Mouse (Mus musculus): ENCODE data around the gene Rpl27a. TPM values are rescaled to one million over a fixed set of nuclear protein-coding genes. Genes with fewer than 3 reads are reported as not detected.

Rpl27a gene
- 71.3 and 74.1 TPM in 2 replicates for polyA plus RNA-seq (2015; fragmentation: Nextera tagmentation; extraction: Ambion mirVana)

DNA sequence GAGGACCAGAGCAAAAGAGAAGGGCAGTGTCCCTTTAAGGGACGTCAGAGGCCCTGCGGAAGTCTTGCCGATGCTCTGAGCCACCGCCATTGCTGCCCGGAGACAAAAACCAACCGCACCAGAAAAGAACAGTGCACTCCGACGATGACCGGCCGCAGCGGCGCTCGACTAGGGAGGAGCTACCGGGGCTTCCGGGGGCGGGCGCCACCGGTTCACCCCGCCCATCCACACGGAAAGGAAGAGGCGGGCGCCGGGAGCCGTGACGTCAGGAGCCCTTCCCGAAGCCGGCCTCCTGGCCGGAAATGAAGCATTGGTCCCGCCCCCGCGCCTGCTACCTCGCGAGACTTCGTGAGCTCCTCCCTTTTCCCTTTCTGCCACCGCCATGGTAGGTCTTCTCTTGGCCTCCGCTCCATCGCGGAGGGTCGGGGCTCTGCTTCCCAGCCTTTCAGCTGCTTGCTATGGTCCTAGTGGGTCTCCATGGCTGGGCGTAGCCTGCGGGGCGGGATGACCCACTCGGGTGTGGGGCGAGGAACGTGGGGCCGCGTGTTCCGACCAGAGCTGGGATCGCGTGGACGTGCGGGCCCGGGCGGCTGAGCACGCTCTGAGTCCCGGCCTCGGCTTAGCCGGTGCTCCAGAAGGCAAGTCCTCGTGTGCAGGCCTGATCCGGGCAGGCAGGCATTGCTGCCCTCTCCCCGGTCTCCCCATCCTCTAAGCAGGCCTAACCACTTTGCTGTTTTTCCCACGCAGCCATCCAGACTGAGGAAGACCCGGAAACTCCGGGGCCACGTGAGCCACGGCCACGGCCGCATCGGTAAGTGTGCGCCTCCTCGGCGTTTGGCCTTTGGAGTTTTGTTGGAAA lies at the start of gene Rpl27a:
Gene Rpl27a (plus strand): TSS at position 310 of the 859 bp plus-strand sequence.
- H3K27ac ChIP-seq (ENCODE audit: low read length): peak within 1 kb of the TSS; percentile 98
- H3K36me3 ChIP-seq (ENCODE audit: control insufficient read depth, insufficient read depth): peaks cover 35% of the 10 kb centered on the region
- peak within 1 kb of the TSS; percentile 87 for H3K9ac ChIP-seq (ENCODE audit: low read length)
- H3K4me2 ChIP-seq (ENCODE audit: low read depth, low read length): peak within 1 kb of the TSS; percentile 93
- peak; percentile 94 for ATAC-seq (replicated peaks; ENCODE audit: extremely low read depth, insufficient read depth, low FRiP score)
- no peaks in the 10 kb centered on the region for H3K9me3 ChIP-seq (replicated peaks; ENCODE audit: control insufficient read depth, low read length)
- no peaks in the 10 kb centered on the region for H3K27me3 ChIP-seq (ENCODE audit: control insufficient read depth, insufficient read depth, low read length)
- peaks cover 23% of the 10 kb centered on the region for H3K4me1 ChIP-seq (ENCODE audit: control insufficient read depth, insufficient read depth, low read length)
- H3K4me3 ChIP-seq (ENCODE audit: low read length): peak within 1 kb of the TSS; percentile 61
- under 1% methylated on average over 71 of the region's 72 CpGs for WGBS

- no peaks in the 10 kb centered on the region for H3K36me3 ChIP-seq (ENCODE audit: control insufficient read depth, insufficient read depth)
- no peak overlapping the region for H3K9ac ChIP-seq (ENCODE audit: low read length)
- H3K4me1 ChIP-seq (ENCODE audit: control insufficient read depth, insufficient read depth, low read length): no peaks in the 10 kb centered on the region; the same call in 1 of the 2 replicates
- 65% methylated on average over 4 of the region's 4 CpGs for WGBS
- no peaks in the 10 kb centered on the region for H3K27me3 ChIP-seq (ENCODE audit: control insufficient read depth, insufficient read depth, low read length)
- H3K4me2 ChIP-seq (ENCODE audit: low read depth, low read length): no peak overlapping the region
- no peaks in the 10 kb centered on the region for H3K9me3 ChIP-seq (replicated peaks; ENCODE audit: control insufficient read depth, low read length)
- ATAC-seq (replicated peaks; ENCODE audit: extremely low read depth, insufficient read depth, low FRiP score): no peak
- H3K27ac ChIP-seq (ENCODE audit: low read length): no peak overlapping the region
- no peak overlapping the region for H3K4me3 ChIP-seq (ENCODE audit: low read length)
Measured at GRCm38 (mm10) chr7:109470700-109471099, 48.2 kb upstream of the Rpl27a start.

DNA sequence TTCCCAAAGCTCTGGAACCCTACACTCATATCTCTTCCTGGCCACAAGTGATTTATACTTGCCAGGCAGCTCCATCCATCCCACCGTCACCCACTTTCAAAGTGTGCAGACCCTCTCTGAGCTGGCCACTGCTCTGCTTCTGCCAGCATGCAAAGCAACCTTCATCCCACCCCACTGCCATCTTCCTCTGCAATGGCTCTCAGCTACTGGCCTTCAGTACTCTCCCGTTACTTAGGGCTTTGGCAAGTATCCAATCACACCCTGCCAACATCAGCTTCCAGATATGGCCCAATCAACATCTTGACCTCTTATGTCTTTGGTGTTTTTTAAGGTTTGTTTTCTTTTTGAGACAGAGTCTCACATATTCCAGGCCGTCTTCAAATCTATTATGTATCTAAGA lies 41.0 kb upstream of the Rpl27a start:
- no peaks in the 10 kb centered on the region for H3K4me1 ChIP-seq (ENCODE audit: control insufficient read depth, insufficient read depth, low read length)
- H3K4me3 ChIP-seq (ENCODE audit: low read length): no peak overlapping the region
- H3K27ac ChIP-seq (ENCODE audit: low read length): no peak overlapping the region
- H3K9ac ChIP-seq (ENCODE audit: low read length): no peak overlapping the region
- no peak for ATAC-seq (replicated peaks; ENCODE audit: extremely low read depth, insufficient read depth, low FRiP score)
- H3K27me3 ChIP-seq (ENCODE audit: control insufficient read depth, insufficient read depth, low read length): no peaks in the 10 kb centered on the region
- H3K4me2 ChIP-seq (ENCODE audit: low read depth, low read length): no peak overlapping the region
- WGBS: 48% methylated on average over 3 of the region's 3 CpGs
- no peaks in the 10 kb centered on the region for H3K9me3 ChIP-seq (replicated peaks; ENCODE audit: control insufficient read depth, low read length)
- H3K36me3 ChIP-seq (ENCODE audit: control insufficient read depth, insufficient read depth): no peaks in the 10 kb centered on the region

- WGBS: 27% methylated on average over 7 of the region's 7 CpGs
- ATAC-seq (replicated peaks; ENCODE audit: extremely low read depth, insufficient read depth, low FRiP score): no peak
- no peaks in the 10 kb centered on the region for H3K9me3 ChIP-seq (replicated peaks; ENCODE audit: control insufficient read depth, low read length)
- H3K4me3 ChIP-seq (ENCODE audit: low read length): peak overlapping the region; percentile 4; the same call in 1 of the 2 replicates
- no peaks in the 10 kb centered on the region for H3K27me3 ChIP-seq (ENCODE audit: control insufficient read depth, insufficient read depth, low read length)
- no peaks in the 10 kb centered on the region for H3K4me1 ChIP-seq (ENCODE audit: control insufficient read depth, insufficient read depth, low read length)
- H3K9ac ChIP-seq (ENCODE audit: low read length): no peak overlapping the region
- peak overlapping the region; percentile 37 for H3K4me2 ChIP-seq (ENCODE audit: low read depth, low read length)
- H3K27ac ChIP-seq (ENCODE audit: low read length): no peak overlapping the region
- H3K36me3 ChIP-seq (ENCODE audit: control insufficient read depth, insufficient read depth): no peaks in the 10 kb centered on the region
Measured at GRCm38 (mm10) chr7:109480765-109481197, 38.2 kb upstream of the Rpl27a start.

- H3K4me2 ChIP-seq (ENCODE audit: low read depth, low read length): no peak overlapping the region
- no peak overlapping the region for H3K4me3 ChIP-seq (ENCODE audit: low read length)
- no peaks in the 10 kb centered on the region for H3K27me3 ChIP-seq (ENCODE audit: control insufficient read depth, insufficient read depth, low read length)
- no peaks in the 10 kb centered on the region for H3K4me1 ChIP-seq (ENCODE audit: control insufficient read depth, insufficient read depth, low read length)
- H3K9me3 ChIP-seq (replicated peaks; ENCODE audit: control insufficient read depth, low read length): no peaks in the 10 kb centered on the region
- H3K27ac ChIP-seq (ENCODE audit: low read length): no peak overlapping the region
- 69% methylated on average over 5 of the region's 5 CpGs for WGBS
- H3K9ac ChIP-seq (ENCODE audit: low read length): no peak overlapping the region
- ATAC-seq (replicated peaks; ENCODE audit: extremely low read depth, insufficient read depth, low FRiP score): no peak
- H3K36me3 ChIP-seq (ENCODE audit: control insufficient read depth, insufficient read depth): no peaks in the 10 kb centered on the region
Measured at GRCm38 (mm10) chr7:109484221-109484620, 34.7 kb upstream of the Rpl27a start.

DNA sequence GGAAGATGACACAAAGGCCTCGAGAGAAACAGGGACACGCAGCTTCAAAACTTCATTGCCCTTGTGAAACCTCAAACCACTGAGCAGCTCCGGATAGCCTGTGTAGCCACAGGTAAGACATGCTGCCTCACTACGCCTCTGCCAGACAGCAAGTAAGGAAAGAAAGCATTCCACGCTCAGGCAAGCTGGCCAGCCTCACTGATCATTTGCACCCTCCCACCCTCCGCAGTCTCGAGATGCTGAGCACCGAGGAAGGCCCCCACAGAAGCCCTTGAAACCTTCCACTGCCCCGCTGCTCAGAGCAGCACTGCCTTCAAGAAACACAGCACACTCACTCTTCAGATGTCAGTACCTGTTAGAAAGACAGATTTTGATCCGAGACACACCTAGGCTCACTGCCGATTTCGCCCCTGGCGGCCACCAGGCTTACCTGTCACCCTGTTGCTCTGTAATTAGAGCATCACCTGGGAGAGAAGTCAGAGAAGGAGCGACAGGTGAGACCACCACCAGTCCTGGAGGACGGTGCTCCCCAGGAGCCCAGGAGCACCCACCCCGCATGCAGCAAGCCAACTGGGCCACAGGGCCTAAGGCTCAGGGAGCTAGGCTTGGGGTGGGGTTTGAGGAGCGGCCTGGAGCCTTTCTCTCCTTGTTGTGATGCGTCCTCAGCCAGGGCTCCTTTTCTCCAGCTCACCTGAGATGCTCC lies 26.2 kb upstream of the Rpl27a start:
- Histone ChIP-seq H3K9ac (ENCODE audit: low read length) (no peak overlapping the region), H3K9me3 (replicated peaks; ENCODE audit: control insufficient read depth, low read length) (no peaks in the 10 kb centered on the region), H3K27ac (ENCODE audit: low read length) (no peak overlapping the region), H3K4me3 (ENCODE audit: low read length) (no peak overlapping the region), H3K4me1 (ENCODE audit: control insufficient read depth, insufficient read depth, low read length) (peaks cover 5% of the 10 kb centered on the region; the same call in 1 of the 2 replicates), H3K27me3 (ENCODE audit: control insufficient read depth, insufficient read depth, low read length) (peaks cover 3% of the 10 kb centered on the region), H3K36me3 (ENCODE audit: control insufficient read depth, insufficient read depth) (no peaks in the 10 kb centered on the region), H3K4me2 (ENCODE audit: low read depth, low read length) (no peak overlapping the region)
- 56% methylated on average over 18 of the region's 18 CpGs for WGBS
- no peak for ATAC-seq (replicated peaks; ENCODE audit: extremely low read depth, insufficient read depth, low FRiP score)

DNA sequence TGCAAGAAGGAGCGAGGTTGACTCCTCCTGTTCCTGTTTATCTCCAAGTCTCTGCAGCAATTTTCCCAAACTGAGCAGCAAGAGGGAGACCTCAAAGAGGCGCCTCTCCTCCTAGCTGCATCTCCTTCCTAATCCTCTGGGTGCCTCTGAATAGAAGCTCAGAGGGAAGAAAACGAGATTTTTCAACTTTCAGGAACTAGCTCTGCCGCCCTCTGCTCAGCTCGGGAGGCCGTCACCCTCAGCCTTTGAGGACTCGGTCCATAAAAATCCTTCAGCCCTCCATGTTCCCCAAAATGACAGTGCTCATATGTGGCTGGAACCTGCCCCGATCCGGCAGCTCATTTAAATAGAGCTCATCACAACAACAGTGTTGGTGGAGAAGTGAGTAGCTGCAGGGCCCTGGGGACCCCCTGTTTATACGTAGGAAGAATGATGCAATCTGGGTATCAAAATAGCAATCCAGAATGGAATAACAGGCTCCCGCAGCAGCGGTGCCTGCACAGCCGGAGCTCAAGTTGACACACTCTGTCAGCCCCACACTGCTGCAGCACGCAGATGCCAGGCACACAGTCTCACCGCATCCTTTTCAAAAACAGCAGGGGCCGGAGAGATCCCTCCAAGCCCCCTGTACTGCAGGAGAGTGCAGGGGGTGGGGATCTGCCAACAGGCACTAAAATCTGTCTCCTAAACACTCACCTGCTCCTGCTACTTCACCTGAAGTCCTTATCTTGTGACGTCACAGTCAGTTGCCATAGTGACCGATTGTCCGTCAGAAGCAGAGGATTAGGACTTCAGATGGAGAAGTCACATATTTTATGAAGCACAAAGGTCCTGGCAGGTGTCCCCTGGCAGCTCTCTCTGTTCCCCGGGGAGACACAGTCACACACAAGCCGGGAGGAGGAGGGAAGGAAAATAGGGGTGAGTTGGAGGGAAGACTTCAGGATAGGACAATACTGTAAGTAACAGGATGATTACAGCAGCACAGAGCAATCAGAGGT lies 25.3 kb upstream of the Rpl27a start:
- H3K36me3 ChIP-seq (ENCODE audit: control insufficient read depth, insufficient read depth): no peaks in the 10 kb centered on the region
- peak overlapping the region; percentile 28; the same call in 1 of the 2 replicates for H3K9ac ChIP-seq (ENCODE audit: low read length)
- peaks cover 3% of the 10 kb centered on the region for H3K27me3 ChIP-seq (ENCODE audit: control insufficient read depth, insufficient read depth, low read length)
- ATAC-seq (replicated peaks; ENCODE audit: extremely low read depth, insufficient read depth, low FRiP score): no peak
- no peak overlapping the region for H3K27ac ChIP-seq (ENCODE audit: low read length)
- H3K4me3 ChIP-seq (ENCODE audit: low read length): peak overlapping the region; percentile 29
- no peaks in the 10 kb centered on the region for H3K9me3 ChIP-seq (replicated peaks; ENCODE audit: control insufficient read depth, low read length)
- H3K4me2 ChIP-seq (ENCODE audit: low read depth, low read length): peak overlapping the region; percentile 53; the same call in 1 of the 2 replicates
- H3K4me1 ChIP-seq (ENCODE audit: control insufficient read depth, insufficient read depth, low read length): peaks cover 5% of the 10 kb centered on the region; the same call in 1 of the 2 replicates
- 18% methylated on average over 21 of the region's 21 CpGs for WGBS

DNA sequence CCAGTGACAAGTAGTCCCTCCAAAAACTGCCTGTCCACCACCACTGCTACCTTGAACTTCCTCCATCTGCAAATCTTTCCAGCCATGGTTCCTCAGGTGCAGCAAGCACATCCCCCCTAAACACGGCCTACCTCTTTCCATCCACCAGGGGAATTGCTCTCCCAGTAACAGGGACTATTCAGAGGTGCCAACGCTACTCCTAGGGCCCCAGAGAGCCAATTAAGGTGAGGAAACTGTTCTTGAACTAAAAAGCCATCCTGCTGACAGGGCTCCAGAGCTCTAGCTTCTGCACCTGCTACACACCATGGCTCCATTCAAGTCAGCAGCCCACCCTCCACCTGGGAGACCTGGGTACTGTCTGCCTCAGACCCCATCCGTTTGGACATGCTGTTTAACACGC lies 21.4 kb upstream of the Rpl27a start:
- Histone ChIP-seq H3K27me3 (ENCODE audit: control insufficient read depth, insufficient read depth, low read length) (peaks cover 3% of the 10 kb centered on the region), H3K9ac (ENCODE audit: low read length) (no peak overlapping the region)
- 57% methylated on average over 4 of the region's 4 CpGs for WGBS

More for the DNA sequence above, 21.4 kb upstream of the Rpl27a start:
- H3K36me3 ChIP-seq (ENCODE audit: control insufficient read depth, insufficient read depth): no peaks in the 10 kb centered on the region
- no peak overlapping the region for H3K4me2 ChIP-seq (ENCODE audit: low read depth, low read length)
- H3K9me3 ChIP-seq (replicated peaks; ENCODE audit: control insufficient read depth, low read length): no peaks in the 10 kb centered on the region
- no peak for ATAC-seq (replicated peaks; ENCODE audit: extremely low read depth, insufficient read depth, low FRiP score)
- no peak overlapping the region for H3K27ac ChIP-seq (ENCODE audit: low read length)
- H3K4me1 ChIP-seq (ENCODE audit: control insufficient read depth, insufficient read depth, low read length): peaks cover 5% of the 10 kb centered on the region; the same call in 1 of the 2 replicates
- H3K4me3 ChIP-seq (ENCODE audit: low read length): no peak overlapping the region

Measured in heart, embryonic 16.5 days (tissue).